Mouse (Mus musculus): ENCODE measurements around the gene Gm20388.

GRCm38 (mm10) chr8:120675718-120676117, 765.1 kb downstream of the Gm20388 start:
- no peak for TF ChIP-seq POLR2A (IDR thresholded peaks at IDR 0.05; ENCODE audit: insufficient read depth, low read depth, low read length)
- no peak for TF ChIP-seq CTCF (IDR thresholded peaks at IDR 0.05; ENCODE audit: insufficient read depth, low read depth, low read length)

All from olfactory bulb, adult 2 months (tissue).